Mouse (Mus musculus): ENCODE results near the gene Itgb4.

- TF ChIP-seq CTCF (IDR thresholded peaks at IDR 0.05) (no peak), POLR2A (IDR thresholded peaks at IDR 0.05; ENCODE audit: insufficient read depth, low read depth, low read length) (no peak), EP300 (IDR thresholded peaks at IDR 0.05; ENCODE audit: insufficient read depth, low read depth, low read length) (no peak)
These were observed 26.2 kb upstream of the Itgb4 start for GRCm38 (mm10) chr11:115948316-115948715.
